8 mouse cellular contexts compared by ENCODE assay signal in the genomic region with DNA sequence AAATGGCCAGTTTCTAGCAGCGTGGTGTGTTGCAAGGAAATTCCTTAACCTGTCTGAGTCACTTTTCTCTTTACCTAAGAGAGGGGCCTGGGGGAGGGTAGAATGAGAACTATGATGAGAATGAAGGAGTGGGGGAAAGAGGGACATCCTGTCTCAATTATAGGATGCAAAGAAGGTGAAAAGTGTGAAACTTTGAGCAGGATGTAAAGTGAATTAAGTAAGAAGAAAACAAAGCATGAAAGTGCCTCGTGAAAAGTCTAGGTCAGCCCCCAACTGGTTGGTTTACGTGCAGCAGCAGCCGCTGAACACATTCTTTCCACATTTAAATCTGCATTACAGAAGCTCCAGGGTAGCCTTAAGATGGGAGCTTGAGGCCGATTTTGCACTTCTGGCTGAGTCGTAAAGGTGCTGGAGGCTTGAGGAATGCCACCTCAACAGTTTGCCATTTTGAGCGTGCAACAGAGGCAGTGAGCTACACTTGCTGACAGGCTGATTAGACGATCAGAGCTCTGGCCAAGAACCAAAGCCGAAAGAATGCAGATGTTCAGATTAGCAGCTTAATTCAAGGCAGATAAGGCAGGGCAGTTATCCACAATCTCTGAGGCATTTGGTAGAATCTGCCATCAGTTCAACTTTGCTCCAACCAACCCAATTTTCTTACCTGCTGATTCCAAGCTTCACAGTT. TPM values are rescaled to one million over a fixed set of nuclear protein-coding genes. Genes with fewer than 3 reads are reported as not detected.
A peak's percentile ranks its signal among the peaks of the same experiment; 100 is the strongest.
DNase-seq lines count a peak whose midpoint lies in the region; ATAC-seq lines count a peak whose summit lies in the region.

No protein-coding gene starts in this region.

- no peak overlapping the region; the same call in 1 of the 2 replicates for H3K27ac ChIP-seq in midbrain, embryonic 10.5 days (replicated peaks)
- H3K27ac ChIP-seq in midbrain, embryonic 11.5 days (ENCODE audit: low read depth, low read length), result no peak overlapping the region
- H3K27ac ChIP-seq in limb, embryonic 15.5 days, result no peak overlapping the region

- H3K4me1 ChIP-seq in midbrain, embryonic 10.5 days, result peaks cover 6% of the 10 kb centered on the region
- no peaks in the 10 kb centered on the region for H3K4me1 ChIP-seq in midbrain, embryonic 11.5 days (ENCODE audit: control insufficient read depth, insufficient read depth, low read length)
- H3K4me1 ChIP-seq in limb, embryonic 15.5 days, result no peaks in the 10 kb centered on the region

- peak; percentile 13 for DNase-seq in midbrain, embryonic 10.5 days (ENCODE audit: low spot score)
- DNase-seq in midbrain, embryonic 11.5 days (ENCODE audit: low spot score, missing footprints), result no peak
- DNase-seq in embryo, embryonic 9.5 days (ENCODE audit: extremely low spot score), result peak; percentile 15
- DNase-seq in splenic B cell, adult 2 months (ENCODE audit: low read depth, low spot score), result peak; percentile 0
- DNase-seq in gastrocnemius, postnatal 4 days (ENCODE audit: low spot score in 2 of 2), result no peak
- no peak for DNase-seq in adrenal gland, adult 8-10 months
- DNase-seq in left cerebral cortex, postnatal 4 days, result no peak

- WGBS in midbrain, embryonic 10.5 days, result 27% methylated on average over 9 of the region's 9 CpGs
- 21% methylated on average over 9 of the region's 9 CpGs for WGBS in midbrain, embryonic 11.5 days
- WGBS in limb, embryonic 15.5 days, result 18% methylated on average over 9 of the region's 9 CpGs

- no peak for ATAC-seq in midbrain, embryonic 11.5 days (ENCODE audit: low FRiP score)
- no peak for ATAC-seq in limb, embryonic 15.5 days (ENCODE audit: insufficient number of reproducible peaks, low FRiP score, low TSS enrichment, low read depth)

- no peaks in the 10 kb centered on the region for H3K36me3 ChIP-seq in midbrain, embryonic 10.5 days
- H3K36me3 ChIP-seq in midbrain, embryonic 11.5 days (ENCODE audit: control insufficient read depth, insufficient read depth, low read length), result no peaks in the 10 kb centered on the region
- no peaks in the 10 kb centered on the region for H3K36me3 ChIP-seq in limb, embryonic 15.5 days
- H3K36me3 ChIP-seq in splenic B cell, adult 2 months (ENCODE audit: control insufficient read depth, insufficient read depth, low read length, poor library complexity, severe bottlenecking), result no peaks in the 10 kb centered on the region

- peak overlapping the region; percentile 21; the same call in 1 of the 2 replicates for H3K4me3 ChIP-seq in midbrain, embryonic 10.5 days
- no peak overlapping the region for H3K4me3 ChIP-seq in midbrain, embryonic 11.5 days (ENCODE audit: low read depth, low read length)
- no peak overlapping the region for H3K4me3 ChIP-seq in limb, embryonic 15.5 days

- no peaks in the 10 kb centered on the region for H3K9me3 ChIP-seq in midbrain, embryonic 10.5 days (replicated peaks)
- no peaks in the 10 kb centered on the region for H3K9me3 ChIP-seq in midbrain, embryonic 11.5 days (ENCODE audit: control insufficient read depth, low read length)
- no peaks in the 10 kb centered on the region for H3K9me3 ChIP-seq in limb, embryonic 15.5 days

- H3K4me2 ChIP-seq in midbrain, embryonic 11.5 days, result no peak overlapping the region; the same call in 1 of the 2 replicates
- 0 out of 2 replicates have a peak overlapping the region, but pooled peaks have one; percentile 10 for H3K4me2 ChIP-seq in limb, embryonic 15.5 days

- intact Hi-C loops in left cerebral cortex, postnatal 4 days (cut with DNase I), result no loop called here

- H3K27me3 ChIP-seq in midbrain, embryonic 10.5 days (ENCODE audit: low read depth, poor library complexity, severe bottlenecking), result peaks cover 41% of the 10 kb centered on the region
- no peaks in the 10 kb centered on the region for H3K27me3 ChIP-seq in midbrain, embryonic 11.5 days (ENCODE audit: control insufficient read depth, insufficient read depth, low read length)
- H3K27me3 ChIP-seq in limb, embryonic 15.5 days, result no peaks in the 10 kb centered on the region
- H3K27me3 ChIP-seq in splenic B cell, adult 2 months (ENCODE audit: control insufficient read depth, insufficient read depth, low read length, poor library complexity, severe bottlenecking), result no peaks in the 10 kb centered on the region

- no peak overlapping the region for H3K9ac ChIP-seq in midbrain, embryonic 11.5 days (ENCODE audit: low read length)
- H3K9ac ChIP-seq in limb, embryonic 15.5 days, result no peak overlapping the region

RNA-seq across cellular contexts. Expression of a gene that starts 0.8 kb away (rescaled TPM):
- 0.57 and 1.3 TPM in 2 replicates for polyA plus RNA-seq in midbrain, embryonic 10.5 days (2016; fragmentation: Nextera tagmentation; extraction: Ambion mirVana)
- polyA plus RNA-seq in midbrain, embryonic 11.5 days (2014; fragmentation: Nextera tagmentation; extraction: Ambion mirVana), result 0.41 and 1.7 TPM in 2 replicates
- 0.88 and 1.3 TPM in 2 replicates for polyA plus RNA-seq in limb, embryonic 15.5 days (2015; fragmentation: Nextera tagmentation; extraction: Ambion mirVana)
- total RNA-seq in gastrocnemius, postnatal 4 days (2021), result 1 to 10 TPM; 1.7 to 3.0 TPM
- total RNA-seq in adrenal gland, adult 8-10 months (2022), result 1 to 10 TPM in 2 of 4 experiments, under 1 TPM in 2; 0.55 to 1.3 (median 0.83) TPM
- total RNA-seq in left cerebral cortex, postnatal 4 days (2021), result under 1 TPM; 0.18 to 0.38 TPM

RNA-seq across cellular contexts. Expression of a gene that starts 19.7 kb away (rescaled TPM):
- 3.9 and 5.8 TPM in 2 replicates for polyA plus RNA-seq in midbrain, embryonic 10.5 days (2016; fragmentation: Nextera tagmentation; extraction: Ambion mirVana)
- 2.9 and 3.3 TPM in 2 replicates for polyA plus RNA-seq in midbrain, embryonic 11.5 days (2014; fragmentation: Nextera tagmentation; extraction: Ambion mirVana)
- not detected in 2 replicates for polyA plus RNA-seq in limb, embryonic 15.5 days (2015; fragmentation: Nextera tagmentation; extraction: Ambion mirVana)
- total RNA-seq in gastrocnemius, postnatal 4 days (2021), result under 1 TPM; 0.20 to 0.23 TPM
- not detected for total RNA-seq in adrenal gland, adult 8-10 months (2022)
- total RNA-seq in left cerebral cortex, postnatal 4 days (2021), result not detected

Comparison
In these comparisons a context has a peak if more than half of its experiments do, and no peak if none do; other contexts are left out.
1. DNase-seq: peak in midbrain, embryonic 10.5 days (single experiment), embryo, embryonic 9.5 days (single experiment) and splenic B cell, adult 2 months (single experiment); none in midbrain, embryonic 11.5 days (single experiment), gastrocnemius, postnatal 4 days (0 of 2), adrenal gland, adult 8-10 months (single experiment) and left cerebral cortex, postnatal 4 days (single experiment).